Comparison of ENCODE assay signal across 7 mouse cellular contexts in genomic region chr17:94864531-94865318, GRCm38 (mm10).
DNase-seq lines count a peak whose midpoint lies in the region; ATAC-seq lines count a peak whose summit lies in the region.
"Not testable (repeated sequence)": the region's sequence is repeated elsewhere in the genome, so short reads cannot be mapped to it uniquely, and the experiment has no call there.

No protein-coding gene starts in this region.

- H3K27me3 ChIP-seq in intestine, embryonic 15.5 days (replicated peaks); midbrain, embryonic 10.5 days (ENCODE audit: low read depth, poor library complexity, severe bottlenecking): not testable (repeated sequence)

- peak overlapping the region; percentile 52 for H3K4me3 ChIP-seq in intestine, embryonic 15.5 days (replicated peaks)
- H3K4me3 ChIP-seq in midbrain, embryonic 10.5 days, result peak overlapping the region; percentile 52

- peak overlapping the region; percentile 72 for H3K27ac ChIP-seq in intestine, embryonic 15.5 days
- peak overlapping the region; percentile 74 for H3K27ac ChIP-seq in midbrain, embryonic 10.5 days (replicated peaks)

- not testable (repeated sequence) for H3K36me3 ChIP-seq in intestine, embryonic 15.5 days; midbrain, embryonic 10.5 days

- intact Hi-C loops in gastrocnemius, postnatal 36 days (cut with DNase I), result not testable (repeated sequence)
- intact Hi-C loops in left cerebral cortex, postnatal 25 days (cut with DNase I), result loop anchor here (2.0 kb wide), 1 partner anchor 116 kb away; no protein-coding TSS in a partner anchor

- DNase-seq in adrenal gland, adult 2 months, result peak; percentile 88
- peak; percentile 52 for DNase-seq in embryo, embryonic 11.5 days (ENCODE audit: low read depth, low spot score)
- DNase-seq in gastrocnemius, postnatal 36 days, result peak; percentile 23 to 35
- DNase-seq in left cerebral cortex, postnatal 25 days (ENCODE audit: low spot score in 2 of 2), result peak; percentile 76 to 88
- peak; percentile 71 for DNase-seq in midbrain, embryonic 10.5 days (ENCODE audit: low spot score)
- DNase-seq in skeletal muscle tissue, adult 2 months (ENCODE audit: low read depth, low spot score), result peak; percentile 50

- H3K4me1 ChIP-seq in intestine, embryonic 15.5 days (replicated peaks); midbrain, embryonic 10.5 days: not testable (repeated sequence)

- H3K9me3 ChIP-seq in intestine, embryonic 15.5 days; midbrain, embryonic 10.5 days (replicated peaks): not testable (repeated sequence)

- peak overlapping the region; percentile 64 for H3K4me2 ChIP-seq in intestine, embryonic 15.5 days (replicated peaks)

- H3K9ac ChIP-seq in intestine, embryonic 15.5 days, result peak overlapping the region; percentile 49

- ATAC-seq in intestine, embryonic 15.5 days, result peak; percentile 99

- 8% methylated on average over 20 of the region's 21 CpGs for WGBS in intestine, embryonic 15.5 days
- WGBS in midbrain, embryonic 10.5 days, result 15% methylated on average over 20 of the region's 21 CpGs

Comparison
In these comparisons a context has a peak if more than half of its experiments do, and no peak if none do; other contexts are left out.
1. Peak in every context shown above with its lines: DNase-seq, ATAC-seq, H3K4me3 ChIP-seq and H3K27ac ChIP-seq.
2. DNase-seq: peak in every context shown above with its lines; median percentile 88 in adrenal gland, adult 2 months; 82 in left cerebral cortex, postnatal 25 days; 71 in midbrain, embryonic 10.5 days; 52 in embryo, embryonic 11.5 days; 50 in skeletal muscle tissue, adult 2 months; 29 in gastrocnemius, postnatal 36 days.